In the genomic region with DNA sequence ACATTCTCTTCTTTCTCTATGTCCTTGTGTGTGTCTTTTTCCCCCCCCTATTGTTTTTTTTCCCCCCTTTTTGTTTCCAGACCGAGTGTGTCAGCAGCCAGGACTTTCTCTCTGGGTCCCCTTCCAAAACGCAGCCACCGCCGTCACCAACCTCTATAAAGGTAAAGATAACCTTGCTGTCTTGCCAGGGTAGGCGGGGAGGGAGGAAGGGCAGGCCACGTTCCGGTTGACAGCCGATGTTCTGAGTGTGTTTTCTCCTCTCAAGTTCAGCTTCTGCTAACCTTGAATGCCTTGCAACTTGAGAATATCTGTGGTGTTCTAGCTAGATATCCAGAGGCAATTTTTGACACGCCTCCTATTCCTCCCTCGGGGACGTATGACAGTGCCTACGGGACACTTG, we compare ENCODE assay signal across 8 mouse cellular contexts. TPM values are rescaled to one million over a fixed set of nuclear protein-coding genes. Genes with fewer than 3 reads are reported as not detected.
DNase-seq lines count a peak whose midpoint lies in the region; ATAC-seq and TF ChIP-seq lines count a peak whose summit lies in the region.

No protein-coding gene starts in this region.

- H3K4me1 ChIP-seq in lung, adult 2 months (ENCODE audit: control insufficient read depth, insufficient read depth, low read length): peaks cover 19% of the 10 kb centered on the region
- peaks cover 24% of the 10 kb centered on the region for H3K4me1 ChIP-seq in heart, embryonic 12.5 days (replicated peaks)
- H3K4me1 ChIP-seq in midbrain, embryonic 13.5 days (replicated peaks): peaks cover 51% of the 10 kb centered on the region

- H3K27ac ChIP-seq in heart, embryonic 12.5 days (ENCODE audit: poor library complexity, severe bottlenecking): peak overlapping the region; percentile 95
- peak overlapping the region; percentile 97 for H3K27ac ChIP-seq in midbrain, embryonic 13.5 days

- peak overlapping the region; percentile 99 for H3K9ac ChIP-seq in heart, embryonic 12.5 days
- H3K9ac ChIP-seq in midbrain, embryonic 13.5 days (replicated peaks): peak overlapping the region; percentile 99

- no peak for TF ChIP-seq POLR2A in lung, adult 2 months (IDR thresholded peaks at IDR 0.05; ENCODE audit: borderline replicate concordance, extremely low read depth, low read depth, low read length)

- peaks cover 30% of the 10 kb centered on the region for H3K36me3 ChIP-seq in heart, embryonic 12.5 days
- H3K36me3 ChIP-seq in midbrain, embryonic 13.5 days: peaks cover 23% of the 10 kb centered on the region; the same call in 1 of the 2 replicates

- ATAC-seq in heart, embryonic 12.5 days (ENCODE audit: insufficient number of reproducible peaks, low FRiP score): no peak
- ATAC-seq in midbrain, embryonic 13.5 days: no peak

- H3K9me3 ChIP-seq in heart, embryonic 12.5 days (replicated peaks): no peaks in the 10 kb centered on the region
- no peaks in the 10 kb centered on the region for H3K9me3 ChIP-seq in midbrain, embryonic 13.5 days

- no peaks in the 10 kb centered on the region for H3K27me3 ChIP-seq in heart, embryonic 12.5 days (replicated peaks)
- no peaks in the 10 kb centered on the region for H3K27me3 ChIP-seq in midbrain, embryonic 13.5 days

- 4% methylated on average over 12 of the region's 12 CpGs for WGBS in lung, adult 2 months
- WGBS in heart, embryonic 12.5 days: 2% methylated on average over 12 of the region's 12 CpGs
- WGBS in midbrain, embryonic 13.5 days: 2% methylated on average over 12 of the region's 12 CpGs

- peak; percentile 36 for DNase-seq in lung, adult 2 months
- DNase-seq in lung, postnatal 36 days: no peak
- peak; percentile 19 to 33 for DNase-seq in cerebellum, postnatal 36 days
- DNase-seq in kidney, postnatal 10 days: peak; percentile 50
- DNase-seq in thymus, postnatal 10 days (ENCODE audit: low spot score in 2 of 2): peak; percentile 10 to 18
- DNase-seq in right cerebral cortex, adult 18-20 months: no peak

- no peak for TF ChIP-seq CTCF in lung, adult 2 months (IDR thresholded peaks at IDR 0.05; ENCODE audit: insufficient read depth, low read length)

- peak overlapping the region; percentile 96 for H3K4me2 ChIP-seq in heart, embryonic 12.5 days
- peak overlapping the region; percentile 96 for H3K4me2 ChIP-seq in midbrain, embryonic 13.5 days (replicated peaks)

- H3K4me3 ChIP-seq in lung, adult 2 months (replicated peaks; ENCODE audit: extremely low read depth, low read depth, low read length): peak overlapping the region; percentile 90
- H3K4me3 ChIP-seq in heart, embryonic 12.5 days: peak overlapping the region; percentile 98
- peak overlapping the region; percentile 92 for H3K4me3 ChIP-seq in midbrain, embryonic 13.5 days (replicated peaks)

RNA-seq across cellular contexts. Expression of gene 1810013L24Rik, which starts 1.3 kb away (rescaled TPM):
- 23.2 and 28.6 TPM in 2 replicates for polyA plus RNA-seq in lung, adult 2 months (2012; rRNA removed)
- polyA plus RNA-seq in heart, embryonic 12.5 days (2016; fragmentation: Nextera tagmentation; extraction: Ambion mirVana): 24.1 and 25.9 TPM in 2 replicates
- 31.3 and 35.4 TPM in 2 replicates for polyA plus RNA-seq in midbrain, embryonic 13.5 days (2015; fragmentation: Nextera tagmentation; extraction: Ambion mirVana)

RNA-seq across cellular contexts. Expression of gene Usp7, which starts 39.1 kb away (rescaled TPM):
- polyA plus RNA-seq in lung, adult 2 months (2012; rRNA removed): 18.6 and 29.8 TPM in 2 replicates
- 17.1 and 21.1 TPM in 2 replicates for polyA plus RNA-seq in heart, embryonic 12.5 days (2016; fragmentation: Nextera tagmentation; extraction: Ambion mirVana)
- polyA plus RNA-seq in midbrain, embryonic 13.5 days (2015; fragmentation: Nextera tagmentation; extraction: Ambion mirVana): 30.3 and 38.7 TPM in 2 replicates

Comparison
In these comparisons a context has a peak if more than half of its experiments do, and no peak if none do; other contexts are left out.
1. DNase-seq: peak in lung, adult 2 months (single experiment), cerebellum, postnatal 36 days (2 of 2), kidney, postnatal 10 days (single experiment) and thymus, postnatal 10 days (2 of 2); none in lung, postnatal 36 days (single experiment) and right cerebral cortex, adult 18-20 months (single experiment).
2. Peak in every context shown above with its lines, with median percentiles within 50 percentile points of each other: H3K4me3 ChIP-seq.